Mouse (Mus musculus): ENCODE measurements around the gene Wnt11.

Wnt11 gene

GRCm38 (mm10) chr7:98856128-98856527 is 21.2 kb downstream of the Wnt11 start:
- in situ Hi-C loops (cut with MboI; ENCODE audit: unreplicated experiment in 2 of 2), result no loop called here

GRCm38 (mm10) chr7:98857094-98857493 is 22.2 kb downstream of the Wnt11 start:
- in situ Hi-C loops (cut with MboI; ENCODE audit: unreplicated experiment in 2 of 2), result no loop called here

GRCm38 (mm10) chr7:98861002-98861401 is 26.1 kb downstream of the Wnt11 start:
- in situ Hi-C loops (cut with MboI; ENCODE audit: unreplicated experiment in 2 of 2), result no loop called here

DNA sequence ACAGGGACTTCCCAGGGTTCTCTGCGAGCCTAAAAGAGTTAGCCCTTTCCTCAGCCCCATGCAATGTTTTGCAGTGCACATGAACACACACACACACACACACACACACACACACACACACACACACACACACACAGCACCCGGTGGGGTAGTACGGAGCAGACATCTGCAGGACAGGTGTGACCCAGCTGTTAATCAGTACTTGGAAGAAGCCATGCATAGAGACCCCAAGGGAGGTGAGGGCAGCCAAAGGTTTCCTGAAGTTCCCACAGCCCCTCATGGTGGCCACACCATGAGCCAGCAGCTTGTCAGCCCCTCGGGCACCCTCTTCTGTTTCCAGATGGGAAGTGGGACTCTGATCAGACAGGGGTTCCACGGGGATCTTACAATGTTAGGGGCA is 28.1 kb downstream of the Wnt11 start:
- in situ Hi-C loops (cut with MboI; ENCODE audit: unreplicated experiment in 2 of 2), result no loop called here

GRCm38 (mm10) chr7:98863969-98864718 is 29.2 kb downstream of the Wnt11 start:
- in situ Hi-C loops (cut with MboI; ENCODE audit: unreplicated experiment in 2 of 2), result no loop called here

GRCm38 (mm10) chr7:98867053-98867793 is 32.3 kb downstream of the Wnt11 start:
- in situ Hi-C loops (cut with MboI; ENCODE audit: unreplicated experiment in 2 of 2), result no loop called here

DNA sequence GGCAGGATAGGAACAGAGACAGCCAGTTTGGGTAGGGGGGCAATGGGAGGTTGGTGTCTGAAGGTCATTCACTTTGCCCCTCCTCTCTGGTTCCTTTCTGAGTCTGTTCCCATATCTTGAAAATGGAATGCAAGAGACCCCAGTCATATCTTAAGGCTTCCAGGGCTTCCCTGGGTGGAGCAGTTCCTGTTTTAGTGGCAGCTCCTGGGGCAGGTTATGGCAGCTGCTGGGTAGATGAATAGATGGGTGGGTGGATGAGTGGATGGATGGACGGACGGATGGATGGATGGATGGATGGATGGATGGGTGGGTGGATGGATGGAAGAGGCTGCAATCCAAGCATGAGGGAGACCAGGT is 32.9 kb downstream of the Wnt11 start:
- in situ Hi-C loops (cut with MboI; ENCODE audit: unreplicated experiment in 2 of 2), result no loop called here

GRCm38 (mm10) chr7:98869070-98869469 is 34.2 kb downstream of the Wnt11 start:
- in situ Hi-C loops (cut with MboI; ENCODE audit: unreplicated experiment in 2 of 2), result no loop called here

GRCm38 (mm10) chr7:98870791-98871190 is 35.9 kb downstream of the Wnt11 start:
- in situ Hi-C loops (cut with MboI; ENCODE audit: unreplicated experiment in 2 of 2), result no loop called here

- in situ Hi-C loops (cut with MboI; ENCODE audit: unreplicated experiment in 2 of 2), result no loop called here
Observed at GRCm38 (mm10) chr7:98871882-98872281, 37.0 kb downstream of the Wnt11 start.

GRCm38 (mm10) chr7:98873316-98873715 is 38.4 kb downstream of the Wnt11 start:
- in situ Hi-C loops (cut with MboI; ENCODE audit: unreplicated experiment in 2 of 2), result no loop called here

GRCm38 (mm10) chr7:98874411-98874951 is 39.6 kb downstream of the Wnt11 start:
- in situ Hi-C loops (cut with MboI; ENCODE audit: unreplicated experiment in 2 of 2), result no loop called here

GRCm38 (mm10) chr7:98875390-98875990 is 40.6 kb downstream of the Wnt11 start:
- in situ Hi-C loops (cut with MboI; ENCODE audit: unreplicated experiment in 2 of 2), result no loop called here

GRCm38 (mm10) chr7:98876119-98876518 is 41.2 kb downstream of the Wnt11 start:
- in situ Hi-C loops (cut with MboI; ENCODE audit: unreplicated experiment in 2 of 2), result no loop called here

DNA sequence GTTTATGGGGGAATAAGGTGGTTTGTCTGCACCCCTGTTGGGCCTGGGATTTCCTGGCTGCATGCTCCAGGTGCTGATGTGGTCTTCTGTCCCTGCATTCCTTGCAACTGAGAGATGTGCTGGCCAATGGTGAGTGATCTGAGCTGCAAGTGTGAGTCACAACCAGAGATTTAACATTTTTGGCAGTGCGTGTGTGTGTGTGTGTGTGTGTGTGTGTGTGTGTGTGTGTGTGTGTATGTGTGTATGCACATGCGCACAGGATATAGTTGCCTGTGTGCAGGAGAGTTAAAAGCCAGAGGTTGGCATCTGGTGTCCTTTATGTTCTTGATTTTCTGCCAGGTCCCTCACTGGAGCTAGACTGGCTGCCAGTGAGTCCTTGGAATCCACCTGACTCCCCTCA is 44.3 kb downstream of the Wnt11 start:
- in situ Hi-C loops (cut with MboI; ENCODE audit: unreplicated experiment in 2 of 2), result no loop called here

DNA sequence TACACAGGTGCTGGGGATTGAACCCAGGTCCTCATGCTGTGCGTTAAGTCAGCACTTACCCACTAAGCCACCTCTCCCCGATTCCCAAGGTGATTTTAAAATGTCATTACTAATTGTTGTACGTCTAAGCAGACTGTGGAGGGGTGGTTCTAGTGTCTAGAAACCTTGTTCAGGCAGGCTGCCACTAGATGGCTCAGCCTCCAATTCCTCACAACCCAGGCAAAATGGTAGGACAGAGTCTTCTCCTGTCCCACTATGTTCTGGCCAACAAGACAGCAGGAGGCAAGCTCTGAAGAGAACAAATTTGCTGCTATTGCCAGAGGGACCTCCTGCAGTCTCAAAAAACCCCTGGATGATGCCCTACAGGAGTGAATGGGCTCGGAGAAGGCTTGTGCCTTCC is 47.0 kb downstream of the Wnt11 start:
- in situ Hi-C loops (cut with MboI; ENCODE audit: unreplicated experiment in 2 of 2), result no loop called here

- in situ Hi-C loops (cut with MboI; ENCODE audit: unreplicated experiment in 2 of 2), result no loop called here
Observed at GRCm38 (mm10) chr7:98887811-98888261, 52.9 kb downstream of the Wnt11 start.

GRCm38 (mm10) chr7:98888810-98889209 is 53.9 kb downstream of the Wnt11 start:
- in situ Hi-C loops (cut with MboI; ENCODE audit: unreplicated experiment in 2 of 2), result no loop called here

- in situ Hi-C loops (cut with MboI; ENCODE audit: unreplicated experiment in 2 of 2), result no loop called here
Observed at GRCm38 (mm10) chr7:98889211-98889610, 54.3 kb downstream of the Wnt11 start.

- in situ Hi-C loops (cut with MboI; ENCODE audit: unreplicated experiment in 2 of 2), result no loop called here
Observed at GRCm38 (mm10) chr7:98893144-98893543, 58.2 kb downstream of the Wnt11 start.

DNA sequence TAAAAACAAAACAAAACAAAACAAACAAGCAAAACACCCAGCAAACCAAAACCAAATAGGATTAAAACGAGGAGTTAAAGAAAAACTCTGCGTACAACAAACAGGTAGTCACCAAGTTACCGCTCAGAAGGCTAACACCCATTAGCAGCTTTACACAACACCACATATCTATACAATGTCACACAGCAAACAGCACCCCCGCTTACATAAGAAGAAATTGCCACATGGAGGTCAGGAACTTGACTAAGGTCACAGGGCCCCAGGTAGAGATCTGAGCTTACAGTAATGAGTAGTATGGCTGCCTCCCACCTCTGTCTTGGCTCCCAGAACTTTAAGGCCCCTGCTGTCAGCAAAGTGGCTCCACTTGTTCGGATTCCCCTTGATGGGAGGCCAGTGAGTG is 59.4 kb downstream of the Wnt11 start:
- in situ Hi-C loops (cut with MboI; ENCODE audit: unreplicated experiment in 2 of 2), result no loop called here
